Mouse (Mus musculus) intestine, embryonic 16.5 days (tissue): Measurements from ENCODE around the gene Anxa9. TPM values are rescaled to one million over a fixed set of nuclear protein-coding genes. Genes with fewer than 3 reads are reported as not detected.

Experiments
- ATAC-seq: fragments of 200-750 bp; cut with Nextera tagmentation; 2 replicates; pipeline ENCODE4 v1.8.0; 2017; ENCODE audit warnings: moderate TSS enrichment, moderate library complexity
- H3K27ac ChIP-seq: fragments of 300-500 bp; sonication (generic); 2 replicates; pipeline ENCODE4 v1.5.1; 2014; ENCODE audit warnings: mild to moderate bottlenecking, low read length
- H3K27me3 ChIP-seq: fragments of 300-500 bp; sonication (generic); replicated peaks from 2 replicates; pipeline ENCODE4 v1.6.1; 2014; ENCODE audit warnings: low read length, control low read depth, mixed read lengths; ENCODE audit not compliant: control insufficient read depth, insufficient read depth
- H3K36me3 ChIP-seq: fragments of 300-500 bp; sonication (generic); 2 replicates; pipeline ENCODE4 v1.6.1; 2014; ENCODE audit warnings: low read length, control low read depth; ENCODE audit not compliant: control insufficient read depth, insufficient read depth
- H3K4me1 ChIP-seq: fragments of 300-500 bp; sonication (generic); 2 replicates; pipeline ENCODE4 v1.6.1; 2014; ENCODE audit warnings: low read length, control low read depth, mixed read lengths; ENCODE audit not compliant: control insufficient read depth, insufficient read depth
- H3K4me2 ChIP-seq: fragments of 300-500 bp; sonication (generic); 2 replicates; pipeline ENCODE4 v1.6.1; 2014; ENCODE audit warnings: low read depth, low read length, control low read depth
- H3K4me3 ChIP-seq: fragments of 300-500 bp; sonication (generic); 2 replicates; pipeline ENCODE4 v1.5.1; 2014; ENCODE audit warnings: mild to moderate bottlenecking, low read length
- H3K9ac ChIP-seq: fragments of 300-500 bp; sonication (generic); 2 replicates; pipeline ENCODE4 v1.6.1; 2014; ENCODE audit warnings: low read depth, low read length
- H3K9me3 ChIP-seq: fragments of 300-500 bp; sonication (generic); 2 replicates; pipeline ENCODE4 v1.6.1; 2016; ENCODE audit warnings: low read length, control low read depth; ENCODE audit not compliant: control insufficient read depth
- WGBS: fragments of 180-500 bp; shearing (Covaris S2); extraction: QIAGEN DNeasy Blood & Tissue Kit; methylation state at CpG from one replicate; pipeline ENCODE4 v1.1.7; 2014; 5-methylcytosine and 5-hydroxymethylcytosine counted together
- polyA plus RNA-seq: library from polyadenylated mRNA; unstranded; fragments of >200 nt; fragmentation: Nextera tagmentation; extraction: Ambion mirVana; gene quantifications from 2 replicates; pipeline ENCODE4 v1.2.1, GENCODE M21; 2015

The Anxa9 gene
- polyA plus RNA-seq, 1 experiment from 2014 or later, result 1.9 TPM

GRCm38 (mm10) chr3:95315094-95315843 lies 8.3 kb upstream of the Anxa9 start:
- Histone ChIP-seq H3K27ac (peak overlapping the region; percentile 93), H3K36me3 (0 out of 2 replicates have a peak, but pooled peaks cover 5% of the 10 kb centered on the region), H3K4me3 (peak overlapping the region; percentile 92), H3K4me2 (peak overlapping the region; percentile 86), H3K27me3 (no peaks in the 10 kb centered on the region), H3K9me3 (no peaks in the 10 kb centered on the region), H3K4me1 (peaks cover 31% of the 10 kb centered on the region), H3K9ac (peak overlapping the region; percentile 99)
- WGBS, result 0% methylated on average over 67 of the region's 71 CpGs
- ATAC-seq, result peak; percentile 92

- no peaks in the 10 kb centered on the region for H3K36me3 ChIP-seq
- peak within 1 kb of the TSS; percentile 93 for H3K27ac ChIP-seq
- H3K4me2 ChIP-seq, result peak within 1 kb of the TSS; percentile 86
- H3K4me1 ChIP-seq, result peaks cover 31% of the 10 kb centered on the region
- H3K9ac ChIP-seq, result peak within 1 kb of the TSS; percentile 99
- H3K9me3 ChIP-seq, result no peaks in the 10 kb centered on the region
- ATAC-seq, result peak; percentile 12
- peak within 1 kb of the TSS; percentile 92 for H3K4me3 ChIP-seq
- H3K27me3 ChIP-seq, result no peaks in the 10 kb centered on the region
- WGBS, result 7% methylated on average over 27 of the region's 27 CpGs
These were observed 7.6 kb upstream of the Anxa9 start, which contains the start of gene Cers2 for GRCm38 (mm10) chr3:95314486-95315093. Gene Cers2, plus strand, starts transcription at chr3:95314791.

GRCm38 (mm10) chr3:95314075-95314474 lies 7.1 kb upstream of the Anxa9 start:
- Histone ChIP-seq H3K4me1 (peaks cover 27% of the 10 kb centered on the region), H3K27ac (no peak overlapping the region), H3K9me3 (no peaks in the 10 kb centered on the region), H3K4me3 (no peak overlapping the region), H3K4me2 (no peak overlapping the region), H3K27me3 (no peaks in the 10 kb centered on the region), H3K9ac (peak overlapping the region; percentile 99; the same call in 1 of the 2 replicates), H3K36me3 (no peaks in the 10 kb centered on the region)
- no peak for ATAC-seq
- 76% methylated on average over 6 of the region's 6 CpGs for WGBS

- H3K4me2 ChIP-seq, result no peak overlapping the region
- no peaks in the 10 kb centered on the region for H3K36me3 ChIP-seq
- H3K27ac ChIP-seq, result no peak overlapping the region
- H3K4me1 ChIP-seq, result peaks cover 21% of the 10 kb centered on the region
- H3K9ac ChIP-seq, result no peak overlapping the region
- H3K9me3 ChIP-seq, result no peaks in the 10 kb centered on the region
- H3K4me3 ChIP-seq, result no peak overlapping the region
- no peaks in the 10 kb centered on the region for H3K27me3 ChIP-seq
- 56% methylated on average over 7 of the region's 7 CpGs for WGBS
- no peak for ATAC-seq
These were observed 6.5 kb upstream of the Anxa9 start for GRCm38 (mm10) chr3:95313476-95313875.

- H3K27me3 ChIP-seq, result no peaks in the 10 kb centered on the region
- H3K27ac ChIP-seq, result no peak overlapping the region
- H3K4me1 ChIP-seq, result peaks cover 14% of the 10 kb centered on the region
- H3K36me3 ChIP-seq, result no peaks in the 10 kb centered on the region
- no peak for ATAC-seq
- H3K9ac ChIP-seq, result no peak overlapping the region
- H3K4me2 ChIP-seq, result no peak overlapping the region
- no peaks in the 10 kb centered on the region for H3K9me3 ChIP-seq
- H3K4me3 ChIP-seq, result no peak overlapping the region
- 72% methylated on average over 6 of the region's 6 CpGs for WGBS
These were observed 5.6 kb upstream of the Anxa9 start for GRCm38 (mm10) chr3:95312623-95313022.

GRCm38 (mm10) chr3:95310968-95311882 lies 4.2 kb upstream of the Anxa9 start:
- Histone ChIP-seq H3K9ac (no peak overlapping the region), H3K4me2 (no peak overlapping the region), H3K4me3 (no peak overlapping the region), H3K4me1 (peaks cover 6% of the 10 kb centered on the region), H3K27me3 (no peaks in the 10 kb centered on the region), H3K9me3 (no peaks in the 10 kb centered on the region), H3K27ac (no peak overlapping the region), H3K36me3 (no peaks in the 10 kb centered on the region)
- WGBS, result 69% methylated on average over 9 of the region's 9 CpGs
- no peak for ATAC-seq

- 59% methylated on average over 3 of the region's 3 CpGs for WGBS
- H3K4me3 ChIP-seq, result no peak overlapping the region
- no peak overlapping the region for H3K27ac ChIP-seq
- ATAC-seq, result no peak
- H3K4me2 ChIP-seq, result no peak overlapping the region
- no peak overlapping the region for H3K9ac ChIP-seq
- no peaks in the 10 kb centered on the region for H3K36me3 ChIP-seq
- peaks cover 2% of the 10 kb centered on the region; the same call in 1 of the 2 replicates for H3K4me1 ChIP-seq
- H3K9me3 ChIP-seq, result no peaks in the 10 kb centered on the region
- no peaks in the 10 kb centered on the region for H3K27me3 ChIP-seq
These were observed 3.5 kb upstream of the Anxa9 start for GRCm38 (mm10) chr3:95310496-95310895.

- Histone ChIP-seq H3K4me3 (no peak overlapping the region), H3K9me3 (no peaks in the 10 kb centered on the region), H3K4me1 (peaks cover 2% of the 10 kb centered on the region; the same call in 1 of the 2 replicates), H3K36me3 (no peaks in the 10 kb centered on the region), H3K27ac (no peak overlapping the region), H3K4me2 (no peak overlapping the region), H3K27me3 (no peaks in the 10 kb centered on the region), H3K9ac (no peak overlapping the region)
- 63% methylated on average over 4 of the region's 4 CpGs for WGBS
- no peak for ATAC-seq
These were observed 732 bp downstream of the Anxa9 start for GRCm38 (mm10) chr3:95306244-95306643.
